Mouse (Mus musculus): ENCODE measurements at regions not wholly inside any gene's neighbourhood (a gene's known extent, or its start where the extent isn't known, plus 50 kb on each side); places are given as distances from the start of the nearest gene placed in this dataset.
A peak's percentile ranks its signal among the peaks of the same experiment; 100 is the strongest.

GRCm38 (mm10) chr1:34930571-34930970, 80.8 kb downstream of the Plekhb2 start:
- no peak for DNase-seq (ENCODE audit: low read depth, low spot score)

- no peak for DNase-seq (ENCODE audit: low read depth, low spot score)
Measured at GRCm38 (mm10) chr1:34943196-34943595, 93.4 kb downstream of the Plekhb2 start.

GRCm38 (mm10) chr1:34961633-34962507, 112.1 kb downstream of the Plekhb2 start:
- no peak for DNase-seq (ENCODE audit: low read depth, low spot score)

- DNase-seq (ENCODE audit: low read depth, low spot score): no peak
Measured at GRCm38 (mm10) chr1:34962508-34962885, 112.7 kb downstream of the Plekhb2 start.

GRCm38 (mm10) chr1:34974801-34975200, 125.0 kb downstream of the Plekhb2 start:
- DNase-seq (ENCODE audit: low read depth, low spot score): no peak

GRCm38 (mm10) chr1:34978156-34978555, 128.4 kb downstream of the Plekhb2 start:
- DNase-seq (ENCODE audit: low read depth, low spot score): no peak

GRCm38 (mm10) chr1:34979350-34979749, 129.6 kb downstream of the Plekhb2 start:
- DNase-seq (ENCODE audit: low read depth, low spot score): no peak

- no peak for DNase-seq (ENCODE audit: low read depth, low spot score)
Measured at GRCm38 (mm10) chr1:34981934-34982333, 132.2 kb downstream of the Plekhb2 start.

GRCm38 (mm10) chr1:34982966-34983365, 133.2 kb downstream of the Plekhb2 start:
- no peak for DNase-seq (ENCODE audit: low read depth, low spot score)

GRCm38 (mm10) chr1:34986861-34987260, 137.1 kb downstream of the Plekhb2 start:
- DNase-seq (ENCODE audit: low read depth, low spot score): no peak

GRCm38 (mm10) chr1:34987650-34988221, 138.0 kb downstream of the Plekhb2 start:
- no peak for DNase-seq (ENCODE audit: low read depth, low spot score)

GRCm38 (mm10) chr1:34988225-34988624, 138.4 kb downstream of the Plekhb2 start:
- no peak for DNase-seq (ENCODE audit: low read depth, low spot score)

- no peak for DNase-seq (ENCODE audit: low read depth, low spot score)
Measured at GRCm38 (mm10) chr1:35000801-35001200, 151.0 kb downstream of the Plekhb2 start.

GRCm38 (mm10) chr1:35017471-35017870, 167.7 kb downstream of the Plekhb2 start:
- no peak for DNase-seq (ENCODE audit: low read depth, low spot score)

GRCm38 (mm10) chr1:35032619-35033018, 182.8 kb downstream of the Plekhb2 start:
- peak; percentile 14 for DNase-seq (ENCODE audit: low read depth, low spot score)

- DNase-seq (ENCODE audit: low read depth, low spot score): no peak
Measured at GRCm38 (mm10) chr1:35072811-35073210, 223.0 kb downstream of the Plekhb2 start.

GRCm38 (mm10) chr1:35094873-35095272, 245.1 kb downstream of the Plekhb2 start:
- no peak for DNase-seq (ENCODE audit: low read depth, low spot score)

- no peak for DNase-seq (ENCODE audit: low read depth, low spot score)
Measured at GRCm38 (mm10) chr1:35095785-35096184, 246.0 kb downstream of the Plekhb2 start.

- DNase-seq (ENCODE audit: low read depth, low spot score): no peak
Measured at GRCm38 (mm10) chr1:35106665-35107064, 256.9 kb downstream of the Plekhb2 start.

GRCm38 (mm10) chr1:35109801-35110200, 260.0 kb downstream of the Plekhb2 start:
- no peak for DNase-seq (ENCODE audit: low read depth, low spot score)

- no peak for DNase-seq (ENCODE audit: low read depth, low spot score)
Measured at GRCm38 (mm10) chr1:35115521-35115920, 265.7 kb downstream of the Plekhb2 start.

GRCm38 (mm10) chr1:35137907-35138306, 288.1 kb downstream of the Plekhb2 start:
- peak; percentile 4 for DNase-seq (ENCODE audit: low read depth, low spot score)

- DNase-seq (ENCODE audit: low read depth, low spot score): no peak
Measured at GRCm38 (mm10) chr1:35149036-35149435, 299.3 kb downstream of the Plekhb2 start.
